In genomic region chr11:85555721-85556120, GRCm38 (mm10) we compare ENCODE assay signal across 28 mouse cellular contexts.
DNase-seq lines count a peak whose midpoint lies in the region; ATAC-seq and TF ChIP-seq lines count a peak whose summit lies in the region.
"Had no signal": no experiment of that assay in that cellular context is flagged by ENCODE, and none has a peak within 500 bp of the region (broad histone marks: within the 10 kb centered on the region; RNA-seq: fewer than 3 reads in every experiment).

No protein-coding gene starts in this region.

- no peak overlapping the region for H3K4me3 ChIP-seq in gastrocnemius, adult 2 months
- H3K4me3 ChIP-seq in forebrain, embryonic 13.5 days, result no peak overlapping the region
- H3K4me3 ChIP-seq: embryonic facial prominence, embryonic 13.5 days; erythroblast, embryonic 14.5 days; heart, embryonic 10.5 days; heart, embryonic 15.5 days; limb, embryonic 12.5 days; liver, embryonic 15.5 days; midbrain, embryonic 15.5 days had no signal

- no peak for TF ChIP-seq CTCF in gastrocnemius, adult 2 months (IDR thresholded peaks at IDR 0.05)

- no peak overlapping the region for H3K9ac ChIP-seq in forebrain, embryonic 13.5 days
- H3K9ac ChIP-seq: embryonic facial prominence, embryonic 13.5 days; forebrain, postnatal 0 days; heart, embryonic 15.5 days; limb, embryonic 12.5 days; liver, embryonic 15.5 days; lung, embryonic 14.5 days; midbrain, embryonic 15.5 days had no signal

- no peaks in the 10 kb centered on the region for H3K9me3 ChIP-seq in forebrain, embryonic 13.5 days (replicated peaks)
- H3K9me3 ChIP-seq: embryonic facial prominence, embryonic 13.5 days; heart, embryonic 10.5 days; heart, embryonic 15.5 days; limb, embryonic 12.5 days; liver, embryonic 15.5 days; midbrain, embryonic 15.5 days had no signal

- WGBS in forebrain, embryonic 13.5 days, result 58% methylated on average over 2 of the region's 2 CpGs

- no peaks in the 10 kb centered on the region for H3K36me3 ChIP-seq in forebrain, embryonic 13.5 days (ENCODE audit: poor library complexity, severe bottlenecking)
- H3K36me3 ChIP-seq: heart, embryonic 10.5 days; heart, embryonic 15.5 days; limb, embryonic 12.5 days; liver, embryonic 15.5 days; midbrain, embryonic 15.5 days had no signal

- H3K4me1 ChIP-seq in forebrain, embryonic 13.5 days, result no peaks in the 10 kb centered on the region
- H3K4me1 ChIP-seq: limb, embryonic 12.5 days; midbrain, embryonic 15.5 days had no signal

- intact Hi-C loops in gastrocnemius, adult 2 months (cut with DNase I), result no loop called here
- intact Hi-C loops in gastrocnemius, postnatal 36 days (cut with DNase I), result no loop called here
- intact Hi-C loops in left cerebral cortex, postnatal 25 days (cut with DNase I), result no loop called here

- peak overlapping the region; percentile 12; the same call in 1 of the 2 replicates for H3K27ac ChIP-seq in gastrocnemius, adult 2 months
- H3K27ac ChIP-seq in forebrain, embryonic 13.5 days, result no peak overlapping the region
- H3K27ac ChIP-seq: embryonic facial prominence, embryonic 13.5 days; heart, embryonic 10.5 days; heart, embryonic 15.5 days; limb, embryonic 12.5 days; liver, embryonic 15.5 days; midbrain, embryonic 15.5 days; stomach, postnatal 0 days had no signal

- no peak overlapping the region for H3K4me2 ChIP-seq in forebrain, embryonic 13.5 days
- H3K4me2 ChIP-seq: embryonic facial prominence, embryonic 13.5 days; heart, embryonic 15.5 days; limb, embryonic 12.5 days; liver, embryonic 15.5 days; lung, embryonic 14.5 days; midbrain, embryonic 15.5 days had no signal

- peak; percentile 38 for DNase-seq in gastrocnemius, adult 2 months
- DNase-seq in gastrocnemius, postnatal 36 days, result no peak
- DNase-seq in ES-CJ7 (ENCODE audit: low read depth, low spot score) (peak; percentile 26), WW6 (ENCODE audit: low read depth, low spot score) (peak; percentile 5)
- no peak for DNase-seq in kidney, adult 8-10 months
- no peak for DNase-seq in left cerebral cortex, postnatal 25 days (ENCODE audit: low spot score in 2 of 2)
- DNase-seq: adrenal gland, postnatal 14 days; B cell, adult 2 months; cerebellum, adult 11 months; cerebellum, adult 9-11 months; embryo, embryonic 11 days; forebrain, postnatal 0 days; kidney, postnatal 14 days; lung, embryonic 14.5 days; lung, postnatal 14 days; right cerebral cortex, postnatal 25 days; thymus, adult 18-20 months; thymus, postnatal 25 days had no signal

- H3K27me3 ChIP-seq in forebrain, embryonic 13.5 days, result no peaks in the 10 kb centered on the region
- H3K27me3 ChIP-seq: embryonic facial prominence, embryonic 13.5 days; heart, embryonic 15.5 days; limb, embryonic 12.5 days; liver, embryonic 15.5 days; midbrain, embryonic 15.5 days had no signal

- ATAC-seq in forebrain, embryonic 13.5 days, result no peak
- ATAC-seq: forebrain, postnatal 0 days; intestine, postnatal 0 days; midbrain, embryonic 15.5 days had no signal

Comparison
In these comparisons a context has a peak if more than half of its experiments do, and no peak if none do; other contexts are left out.
1. DNase-seq: peak in gastrocnemius, adult 2 months (single experiment), ES-CJ7 (single experiment) and WW6 (single experiment); none in gastrocnemius, postnatal 36 days (0 of 2), kidney, adult 8-10 months (0 of 2) and left cerebral cortex, postnatal 25 days (0 of 2).